Mouse (Mus musculus): ENCODE results near the gene Akr1c14.
"Not testable (repeated sequence)": the region's sequence is repeated elsewhere in the genome, so short reads cannot be mapped to it uniquely, and the experiment has no call there.

Akr1c14 gene

GRCm38 (mm10) chr13:4124471-4124870 lies 75.7 kb downstream of the Akr1c14 start:
- not testable (repeated sequence) for DNase-seq

GRCm38 (mm10) chr13:4125846-4126245 lies 77.0 kb downstream of the Akr1c14 start:
- not testable (repeated sequence) for DNase-seq

GRCm38 (mm10) chr13:4129100-4129499 lies 80.3 kb downstream of the Akr1c14 start:
- peak; percentile 37 for DNase-seq

GRCm38 (mm10) chr13:4131317-4131716 lies 82.5 kb downstream of the Akr1c14 start:
- no peak for DNase-seq

- no peak for DNase-seq
Measured at GRCm38 (mm10) chr13:4131721-4132120, 82.9 kb downstream of the Akr1c14 start.

- peak; percentile 20 for DNase-seq
Measured at GRCm38 (mm10) chr13:4133070-4133469, 84.3 kb downstream of the Akr1c14 start.

Measured in kidney, postnatal 14 days (tissue).